8 mouse cellular contexts compared by ENCODE assay signal in genomic region chr15:8444890-8445597, GRCm38 (mm10). TPM values are rescaled to one million over a fixed set of nuclear protein-coding genes. Genes with fewer than 3 reads are reported as not detected.
DNase-seq lines count a peak whose midpoint lies in the region; ATAC-seq and TF ChIP-seq lines count a peak whose summit lies in the region.

No protein-coding gene starts in this region.

- ATAC-seq in CD4-positive, CD25-positive, alpha-beta regulatory T cell, adult 4 months = peak; percentile 53
- peak; percentile 79 for ATAC-seq in heart, embryonic 12.5 days (ENCODE audit: insufficient number of reproducible peaks, low FRiP score)
- ATAC-seq in kidney, postnatal 0 days (replicated peaks; ENCODE audit: low FRiP score, low read depth) = peak; percentile 67
- ATAC-seq in liver, embryonic 13.5 days (ENCODE audit: low read depth) = peak; percentile 73
- peak; percentile 61 for ATAC-seq in stomach, embryonic 14.5 days (ENCODE audit: insufficient number of reproducible peaks, insufficient read depth, low FRiP score, low read depth)

- peak; percentile 59 for DNase-seq in brain, embryonic 18.5 days (ENCODE audit: low read depth, low spot score)
- DNase-seq in kidney, postnatal 0 days (ENCODE audit: low spot score) = peak; percentile 94
- DNase-seq in liver, embryonic 13.5 days = peak; percentile 81
- DNase-seq in natural killer cell, adult 2 months (ENCODE audit: low spot score in 2 of 2) = peak; percentile 66 to 82

- H3K36me3 ChIP-seq in erythroblast, embryonic 14.5 days (ENCODE audit: control insufficient read depth) = peaks cover 5% of the 10 kb centered on the region
- H3K36me3 ChIP-seq in heart, embryonic 12.5 days = no peaks in the 10 kb centered on the region
- no peaks in the 10 kb centered on the region for H3K36me3 ChIP-seq in kidney, postnatal 0 days (ENCODE audit: insufficient read depth, low read length)
- no peaks in the 10 kb centered on the region for H3K36me3 ChIP-seq in liver, embryonic 13.5 days
- H3K36me3 ChIP-seq in stomach, embryonic 14.5 days (ENCODE audit: control insufficient read depth, insufficient read depth, low read length) = no peaks in the 10 kb centered on the region

- H3K4me1 ChIP-seq in erythroblast, embryonic 14.5 days (ENCODE audit: control insufficient read depth) = peaks cover 37% of the 10 kb centered on the region
- peaks cover 11% of the 10 kb centered on the region; the same call in 1 of the 2 replicates for H3K4me1 ChIP-seq in heart, embryonic 12.5 days (replicated peaks)
- H3K4me1 ChIP-seq in kidney, postnatal 0 days (replicated peaks; ENCODE audit: insufficient read depth, low read length) = no peaks in the 10 kb centered on the region
- H3K4me1 ChIP-seq in liver, embryonic 13.5 days (replicated peaks) = peaks cover 34% of the 10 kb centered on the region
- H3K4me1 ChIP-seq in stomach, embryonic 14.5 days (ENCODE audit: control insufficient read depth, insufficient read depth, low read length) = no peaks in the 10 kb centered on the region

- no peaks in the 10 kb centered on the region for H3K9me3 ChIP-seq in erythroblast, embryonic 14.5 days (ENCODE audit: control insufficient read depth, low read length)
- no peaks in the 10 kb centered on the region for H3K9me3 ChIP-seq in heart, embryonic 12.5 days (replicated peaks)
- H3K9me3 ChIP-seq in kidney, postnatal 0 days (replicated peaks; ENCODE audit: low read length) = no peaks in the 10 kb centered on the region
- H3K9me3 ChIP-seq in liver, embryonic 13.5 days (replicated peaks) = no peaks in the 10 kb centered on the region
- no peaks in the 10 kb centered on the region for H3K9me3 ChIP-seq in stomach, embryonic 14.5 days (ENCODE audit: control insufficient read depth, low read depth, low read length)

- peak overlapping the region; percentile 99 for H3K27ac ChIP-seq in heart, embryonic 12.5 days (ENCODE audit: poor library complexity, severe bottlenecking)
- peak overlapping the region; percentile 100 for H3K27ac ChIP-seq in kidney, postnatal 0 days
- H3K27ac ChIP-seq in liver, embryonic 13.5 days = peak overlapping the region; percentile 99
- peak overlapping the region; percentile 100 for H3K27ac ChIP-seq in stomach, embryonic 14.5 days (ENCODE audit: low read length)

- peak; percentile 70 for TF ChIP-seq CTCF in kidney, postnatal 0 days (IDR thresholded peaks at IDR 0.05; ENCODE audit: low read depth)

- H3K27me3 ChIP-seq in erythroblast, embryonic 14.5 days (ENCODE audit: control insufficient read depth) = no peaks in the 10 kb centered on the region
- H3K27me3 ChIP-seq in heart, embryonic 12.5 days (replicated peaks) = no peaks in the 10 kb centered on the region
- H3K27me3 ChIP-seq in kidney, postnatal 0 days (ENCODE audit: insufficient read depth, low read length) = no peaks in the 10 kb centered on the region
- H3K27me3 ChIP-seq in liver, embryonic 13.5 days = no peaks in the 10 kb centered on the region
- H3K27me3 ChIP-seq in stomach, embryonic 14.5 days (ENCODE audit: control insufficient read depth, insufficient read depth, low read length) = no peaks in the 10 kb centered on the region

- peak overlapping the region; percentile 99 for H3K9ac ChIP-seq in heart, embryonic 12.5 days
- H3K9ac ChIP-seq in kidney, postnatal 0 days (ENCODE audit: low read depth, low read length) = peak overlapping the region; percentile 98
- peak overlapping the region; percentile 99 for H3K9ac ChIP-seq in liver, embryonic 13.5 days
- H3K9ac ChIP-seq in stomach, embryonic 14.5 days (replicated peaks; ENCODE audit: low read depth, low read length) = peak overlapping the region; percentile 97

- peak overlapping the region; percentile 80 for H3K4me2 ChIP-seq in heart, embryonic 12.5 days
- peak overlapping the region; percentile 90 for H3K4me2 ChIP-seq in kidney, postnatal 0 days (ENCODE audit: low read length)
- H3K4me2 ChIP-seq in liver, embryonic 13.5 days = peak overlapping the region; percentile 95
- H3K4me2 ChIP-seq in stomach, embryonic 14.5 days (replicated peaks; ENCODE audit: low read depth, low read length) = peak overlapping the region; percentile 97

- peak overlapping the region; percentile 94 for H3K4me3 ChIP-seq in erythroblast, embryonic 14.5 days (replicated peaks)
- H3K4me3 ChIP-seq in heart, embryonic 12.5 days = peak overlapping the region; percentile 97
- peak overlapping the region; percentile 91 for H3K4me3 ChIP-seq in kidney, postnatal 0 days (replicated peaks; ENCODE audit: low read depth, low read length)
- peak overlapping the region; percentile 97 for H3K4me3 ChIP-seq in liver, embryonic 13.5 days (replicated peaks)
- peak overlapping the region; percentile 95 for H3K4me3 ChIP-seq in stomach, embryonic 14.5 days (ENCODE audit: low read depth, low read length)

- WGBS in heart, embryonic 12.5 days = under 1% methylated on average over 57 of the region's 57 CpGs
- under 1% methylated on average over 50 of the region's 57 CpGs for WGBS in kidney, postnatal 0 days
- WGBS in liver, embryonic 13.5 days (ENCODE audit: insufficient replicate concordance) = under 1% methylated on average over 57 of the region's 57 CpGs
- WGBS in stomach, embryonic 14.5 days = under 1% methylated on average over 55 of the region's 57 CpGs

RNA-seq across cellular contexts. Expression of gene Nipbl, which starts 0.8 kb away (rescaled TPM):
- polyA plus RNA-seq in CD4-positive, CD25-positive, alpha-beta regulatory T cell, adult 4 months (2017; shearing (Covaris generic)) = 10 to 100 TPM; 49.6 to 51.7 TPM
- polyA plus RNA-seq in erythroblast, embryonic 14.5 days (2012) = 0.38 and 0.48 TPM in 2 replicates
- polyA plus RNA-seq in heart, embryonic 12.5 days (2016; fragmentation: Nextera tagmentation; extraction: Ambion mirVana) = 13.3 and 13.6 TPM in 2 replicates
- 13.8 and 15.0 TPM in 2 replicates for polyA plus RNA-seq in kidney, postnatal 0 days (2015; fragmentation: Nextera tagmentation; extraction: Ambion mirVana)
- 6.7 and 7.4 TPM in 2 replicates for polyA plus RNA-seq in liver, embryonic 13.5 days (2015; fragmentation: Nextera tagmentation; extraction: Ambion mirVana)
- polyA plus RNA-seq in stomach, embryonic 14.5 days (2014; fragmentation: Nextera tagmentation; extraction: Ambion mirVana) = 26.1 and 26.7 TPM in 2 replicates

Comparison
In these comparisons a context has a peak if more than half of its experiments do, and no peak if none do; other contexts are left out.
1. Peak in every context shown above with its lines: DNase-seq, ATAC-seq, H3K4me3 ChIP-seq and H3K27ac ChIP-seq.